Mouse (Mus musculus): Measurements from ENCODE around the gene Cfap54.

DNA sequence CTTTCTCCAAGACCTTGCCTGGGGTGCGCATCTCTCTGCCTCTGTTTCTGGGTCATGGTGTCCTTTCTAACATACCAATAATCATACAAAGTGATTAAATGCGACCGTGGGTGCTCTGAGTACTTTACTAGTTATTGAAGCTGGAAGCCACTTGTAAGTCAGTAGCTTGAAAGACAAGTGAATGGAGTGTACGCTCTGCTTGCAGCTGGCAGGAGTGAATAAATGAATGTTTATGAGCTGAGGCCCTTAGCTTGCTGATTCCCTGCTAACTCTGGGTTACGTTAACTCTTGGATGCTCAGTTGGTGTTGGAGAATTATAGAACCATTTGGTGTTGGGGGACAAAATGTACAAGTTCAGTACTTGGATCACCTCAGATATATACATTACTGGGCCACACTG is 298.7 kb downstream of the Cfap54 start:
- TF ChIP-seq CTCF (IDR thresholded peaks at IDR 0.05; ENCODE audit: insufficient read depth, low read depth, low read length) = no peak
- TF ChIP-seq POLR2A (IDR thresholded peaks at IDR 0.05; ENCODE audit: insufficient read depth, low read depth, low read length) = no peak
